Mouse (Mus musculus) gastrocnemius, adult 2 months (tissue): ENCODE measurements around the gene Ssr1. TPM values are rescaled to one million over a fixed set of nuclear protein-coding genes. Genes with fewer than 3 reads are reported as not detected.

Experiments
- DNase-seq: peaks from one replicate; pipeline ENCODE4 v3.0.0; 2022
- H3K27ac ChIP-seq: fragments of 200-600 bp; 2 replicates; pipeline ENCODE4 v1.8.1; 2022; ENCODE audit warnings: mild to moderate bottlenecking
- H3K4me3 ChIP-seq: fragments of 200-600 bp; 2 replicates; pipeline ENCODE4 v1.8.1; 2022; ENCODE audit warnings: mild to moderate bottlenecking, moderate library complexity
- CTCF ChIP-seq: fragments of 200-600 bp; IDR thresholded peaks from 2 replicates; pipeline ENCODE4 v1.8.1; 2022; ENCODE audit warnings: antibody characterized with exemption, mild to moderate bottlenecking, moderate library complexity
- intact Hi-C: fragments of 180-260 bp; cut with DNase I; formaldehyde crosslinking; loops from one replicate; pipeline ENCODE4 v1.15.1; 2025
- total RNA-seq, 2 experiments: library from RNA; stranded (reverse); gene quantifications; 2 replicates each; pipeline ENCODE4 v1.2.3; 2021

Gene Ssr1
- total RNA-seq, 2 experiments from 2014 or later = 66.3 to 72.4 TPM

DNA sequence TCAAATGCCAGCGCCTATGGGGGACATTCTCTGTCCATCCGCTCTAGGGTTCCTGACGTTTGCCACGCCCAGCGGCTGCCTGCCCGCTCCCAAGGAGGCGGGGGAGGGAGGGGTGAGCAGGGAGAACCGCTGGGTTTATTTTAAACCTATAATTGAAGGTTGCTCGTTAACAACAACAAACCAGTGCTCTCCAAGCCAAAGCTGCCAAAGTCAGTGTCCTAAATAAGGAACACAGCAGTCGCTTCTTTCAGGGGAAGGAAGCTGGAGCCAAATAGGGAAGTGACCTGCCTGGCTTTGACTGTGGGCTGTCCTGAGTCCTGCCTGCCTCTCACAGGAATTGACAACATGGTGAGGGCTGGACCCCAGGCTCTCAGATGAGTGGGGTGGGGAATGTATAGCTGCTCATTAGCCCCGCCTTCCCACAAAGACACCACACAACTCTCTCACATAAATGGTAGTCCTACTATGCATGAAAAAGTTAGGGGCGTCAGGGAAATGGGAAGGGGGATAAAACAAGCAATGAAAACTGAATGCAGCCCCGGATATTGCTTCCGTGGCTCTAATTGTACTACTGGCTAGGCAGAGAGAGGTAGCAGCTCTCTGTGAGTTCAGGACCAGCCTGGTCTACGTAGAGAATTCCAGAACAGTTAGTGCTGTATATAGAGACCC is 34.6 kb downstream of the Ssr1 start:
- DNase-seq = peak; percentile 69
- H3K27ac ChIP-seq = peak overlapping the region; percentile 66
- intact Hi-C loops = no loop called here
- no peak overlapping the region for H3K4me3 ChIP-seq
- TF ChIP-seq CTCF = no peak

DNA sequence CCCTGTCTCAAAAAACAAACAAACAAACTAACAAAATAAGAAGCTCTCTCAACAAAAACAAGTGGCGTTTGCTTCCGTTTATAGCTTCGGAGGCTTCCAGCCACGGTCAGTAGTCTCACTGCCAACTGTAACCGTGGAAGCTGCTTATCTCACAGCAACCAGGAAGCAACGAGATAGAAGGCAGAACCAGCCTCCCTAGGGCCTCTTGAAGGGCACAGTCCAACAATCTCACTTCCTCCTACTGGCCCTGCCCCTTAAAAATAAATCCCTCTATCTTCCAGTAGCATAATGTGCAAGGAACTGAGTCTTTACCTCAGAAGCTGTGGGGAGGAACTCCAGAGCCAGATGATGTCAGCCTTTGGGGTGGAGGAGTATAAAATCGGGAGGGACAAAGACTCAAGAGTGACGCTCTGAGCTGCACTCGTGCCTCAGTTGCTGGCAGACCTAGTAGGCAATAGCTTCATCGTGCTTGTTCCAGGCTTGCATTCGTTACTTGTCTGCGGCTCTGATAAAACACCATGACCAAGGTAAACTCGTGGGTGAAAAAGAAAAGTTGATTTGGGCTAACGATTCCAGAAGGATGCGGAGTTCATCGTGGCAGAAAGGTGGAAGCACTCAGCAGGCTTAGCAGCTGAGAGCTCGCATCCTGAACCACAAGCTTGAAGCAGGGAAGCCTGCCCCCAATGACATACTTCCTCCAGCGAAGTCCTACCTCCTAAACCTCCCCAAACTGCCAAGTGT is 35.3 kb downstream of the Ssr1 start:
- no peak overlapping the region for H3K4me3 ChIP-seq
- intact Hi-C loops = no loop called here
- peak overlapping the region; percentile 66 for H3K27ac ChIP-seq
- no peak for DNase-seq
- TF ChIP-seq CTCF = no peak

DNA sequence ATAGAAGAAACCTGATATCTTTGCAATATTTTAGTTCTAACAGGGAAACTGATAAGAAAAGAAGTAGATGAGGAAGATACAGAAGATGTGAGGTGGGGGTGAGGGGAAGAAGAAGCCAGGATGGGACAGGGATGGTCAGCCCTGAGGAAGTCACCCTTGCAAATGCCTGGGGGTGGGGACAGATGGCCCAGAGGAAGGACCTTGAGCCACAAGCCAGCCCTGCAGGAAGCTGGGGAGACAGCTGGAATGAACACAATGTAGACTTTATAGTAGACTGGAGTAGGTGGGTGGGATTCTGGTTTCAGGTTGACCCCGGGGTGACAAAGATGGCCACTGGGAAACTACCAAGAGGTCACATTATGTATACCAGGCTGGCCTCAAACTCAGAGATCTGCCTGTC is 39.7 kb downstream of the Ssr1 start:
- Histone ChIP-seq H3K4me3 (no peak overlapping the region), H3K27ac (no peak overlapping the region)
- intact Hi-C loops = no loop called here
- no peak for DNase-seq
- no peak for TF ChIP-seq CTCF

DNA sequence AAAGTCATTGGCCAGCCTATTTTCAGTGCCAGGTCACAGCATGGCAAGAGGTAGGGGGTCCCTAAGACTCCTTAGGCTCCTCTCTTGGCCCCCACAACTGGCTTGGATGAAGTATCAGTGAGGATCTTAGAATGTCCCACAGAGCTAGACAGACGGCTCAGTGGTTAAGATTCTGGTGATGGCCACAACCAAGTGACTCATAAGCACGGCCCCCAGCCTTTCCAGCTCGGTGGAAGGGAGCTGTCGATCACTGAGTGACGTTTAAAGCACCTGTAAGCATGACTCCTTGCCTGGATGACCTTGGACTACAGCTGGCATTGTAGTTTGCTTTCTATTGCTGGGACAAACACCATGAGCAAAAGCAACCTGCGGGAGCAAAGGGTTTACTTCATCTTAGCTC is 41.0 kb downstream of the Ssr1 start:
- TF ChIP-seq CTCF = no peak
- Histone ChIP-seq H3K27ac (no peak overlapping the region), H3K4me3 (no peak overlapping the region)
- intact Hi-C loops = no loop called here
- DNase-seq = no peak

DNA sequence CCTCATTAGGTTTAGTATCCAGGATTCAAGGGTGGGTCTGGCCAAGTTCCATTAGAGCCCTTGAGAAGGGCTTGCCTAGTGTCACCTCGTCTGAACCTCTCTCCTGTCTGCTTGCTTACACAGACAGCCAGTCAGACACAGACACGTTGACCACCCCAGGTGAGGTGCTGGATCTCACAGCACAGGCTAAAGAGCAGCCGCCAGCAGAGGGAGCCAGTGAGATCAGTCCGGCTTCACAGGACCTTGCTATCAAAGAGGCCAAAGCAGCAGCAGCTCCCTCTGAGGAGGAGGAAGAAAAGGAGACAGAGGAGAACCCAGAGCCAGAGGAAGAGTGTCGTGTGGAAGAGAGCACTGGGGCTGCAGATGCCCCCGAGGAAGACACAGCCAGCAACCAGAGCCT is 47.3 kb downstream of the Ssr1 start:
- TF ChIP-seq CTCF = peak; percentile 93

DNA sequence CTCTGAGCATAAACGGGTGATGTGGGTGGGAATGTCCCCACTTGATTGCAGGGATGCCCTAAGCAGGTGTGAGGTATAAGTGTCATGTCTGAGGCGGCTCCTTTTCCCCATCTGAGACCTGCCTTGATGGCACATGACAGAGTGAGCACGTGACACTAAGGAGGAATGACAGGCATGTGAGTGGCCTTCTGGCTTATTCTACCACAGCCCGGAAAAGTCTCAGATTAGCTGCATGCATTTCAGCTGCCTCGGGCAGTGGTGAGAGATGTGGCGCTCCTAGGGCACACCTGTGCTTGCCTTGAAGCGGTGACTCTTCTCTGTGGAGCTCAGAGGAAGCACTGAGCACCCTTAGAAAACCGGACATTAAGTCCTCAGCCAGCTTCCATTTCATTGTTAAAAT is 48.6 kb downstream of the Ssr1 start:
- TF ChIP-seq CTCF = no peak
- Histone ChIP-seq H3K27ac (no peak overlapping the region), H3K4me3 (no peak overlapping the region)
- no peak for DNase-seq
- intact Hi-C loops = no loop called here

More for the DNA sequence above, 47.3 kb downstream of the Ssr1 start:
- Histone ChIP-seq H3K27ac (0 out of 2 replicates have a peak overlapping the region, but pooled peaks have one; percentile 20), H3K4me3 (no peak overlapping the region)
- DNase-seq = peak; percentile 88
- intact Hi-C loops = no loop called here

DNA sequence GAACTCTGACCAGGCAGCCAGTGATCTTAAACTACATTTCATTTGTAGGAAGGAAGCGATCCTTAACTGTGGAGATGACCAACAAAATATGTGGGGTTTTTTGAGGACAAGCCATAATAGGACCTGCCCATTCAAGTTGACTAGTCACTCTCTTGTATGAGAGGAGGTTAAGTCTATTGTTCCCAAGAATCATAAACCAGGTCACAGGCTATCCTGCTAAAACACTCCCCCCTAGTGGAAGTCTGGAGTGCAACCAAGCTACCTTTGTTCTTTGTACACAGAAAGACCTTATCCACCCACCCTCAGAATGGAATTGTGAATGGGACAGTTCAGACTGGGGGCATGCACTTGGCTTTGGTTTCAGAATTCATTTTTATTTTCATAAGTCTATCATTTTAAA is 49.7 kb downstream of the Ssr1 start:
- TF ChIP-seq CTCF = peak; percentile 70
- no peak for DNase-seq
- H3K4me3 ChIP-seq = no peak overlapping the region
- intact Hi-C loops = loop anchor here (5.0 kb wide), 4 partner anchors 117 to 492 kb away; no protein-coding TSS in a partner anchor
- peak overlapping the region; percentile 10; the same call in 1 of the 2 replicates for H3K27ac ChIP-seq

DNA sequence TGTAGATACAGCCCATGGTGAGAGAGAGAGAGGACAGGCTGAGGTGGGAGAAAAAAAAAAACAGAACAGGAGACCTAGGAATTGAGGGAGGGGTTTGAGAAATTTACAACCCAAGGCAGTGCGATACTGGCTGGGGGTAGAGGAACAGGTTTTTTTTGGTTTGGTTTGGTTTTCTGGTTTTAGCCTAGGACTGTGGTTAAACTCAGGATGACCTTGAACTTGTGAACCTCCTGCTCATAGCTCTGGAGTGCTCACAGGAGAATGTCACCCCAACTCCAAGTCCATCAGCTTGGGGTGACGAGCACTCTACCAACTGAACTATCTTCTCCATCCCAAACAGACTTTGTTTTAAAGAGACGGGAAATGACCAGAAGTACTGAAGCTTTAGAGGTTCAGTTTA is 50.6 kb downstream of the Ssr1 start:
- no peak for TF ChIP-seq CTCF
- Histone ChIP-seq H3K4me3 (no peak overlapping the region), H3K27ac (no peak overlapping the region)
- DNase-seq = no peak
- intact Hi-C loops = loop anchor here (5.0 kb wide), 4 partner anchors 116 to 491 kb away; no protein-coding TSS in a partner anchor

DNA sequence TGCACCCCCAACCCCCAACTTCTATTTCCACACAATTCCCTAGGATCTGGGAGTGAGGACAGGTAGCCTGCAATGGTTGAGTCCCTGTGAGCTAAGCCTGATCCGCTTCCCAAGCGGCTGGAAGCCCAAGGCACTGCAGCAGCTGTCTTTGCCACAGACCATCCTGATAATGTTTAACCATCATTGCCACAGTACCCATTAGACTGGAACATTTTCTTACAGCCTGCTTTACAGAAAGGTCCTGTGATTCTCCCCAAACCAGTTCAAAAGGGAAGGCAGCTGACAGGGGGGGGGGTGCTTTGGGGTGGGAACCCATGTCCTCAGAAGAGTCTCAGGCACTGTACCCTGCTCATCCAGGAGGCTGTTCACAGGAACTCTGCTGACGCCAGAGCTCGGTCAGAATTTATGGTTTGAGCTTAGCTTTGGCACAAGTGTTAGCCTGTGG is 51.1 kb downstream of the Ssr1 start:
- TF ChIP-seq CTCF = no peak
- Histone ChIP-seq H3K4me3 (no peak overlapping the region), H3K27ac (peak overlapping the region; percentile 6; the same call in 1 of the 2 replicates)
- intact Hi-C loops = loop anchor here (5.0 kb wide), 4 partner anchors 116 to 491 kb away; no protein-coding TSS in a partner anchor
- DNase-seq = no peak

DNA sequence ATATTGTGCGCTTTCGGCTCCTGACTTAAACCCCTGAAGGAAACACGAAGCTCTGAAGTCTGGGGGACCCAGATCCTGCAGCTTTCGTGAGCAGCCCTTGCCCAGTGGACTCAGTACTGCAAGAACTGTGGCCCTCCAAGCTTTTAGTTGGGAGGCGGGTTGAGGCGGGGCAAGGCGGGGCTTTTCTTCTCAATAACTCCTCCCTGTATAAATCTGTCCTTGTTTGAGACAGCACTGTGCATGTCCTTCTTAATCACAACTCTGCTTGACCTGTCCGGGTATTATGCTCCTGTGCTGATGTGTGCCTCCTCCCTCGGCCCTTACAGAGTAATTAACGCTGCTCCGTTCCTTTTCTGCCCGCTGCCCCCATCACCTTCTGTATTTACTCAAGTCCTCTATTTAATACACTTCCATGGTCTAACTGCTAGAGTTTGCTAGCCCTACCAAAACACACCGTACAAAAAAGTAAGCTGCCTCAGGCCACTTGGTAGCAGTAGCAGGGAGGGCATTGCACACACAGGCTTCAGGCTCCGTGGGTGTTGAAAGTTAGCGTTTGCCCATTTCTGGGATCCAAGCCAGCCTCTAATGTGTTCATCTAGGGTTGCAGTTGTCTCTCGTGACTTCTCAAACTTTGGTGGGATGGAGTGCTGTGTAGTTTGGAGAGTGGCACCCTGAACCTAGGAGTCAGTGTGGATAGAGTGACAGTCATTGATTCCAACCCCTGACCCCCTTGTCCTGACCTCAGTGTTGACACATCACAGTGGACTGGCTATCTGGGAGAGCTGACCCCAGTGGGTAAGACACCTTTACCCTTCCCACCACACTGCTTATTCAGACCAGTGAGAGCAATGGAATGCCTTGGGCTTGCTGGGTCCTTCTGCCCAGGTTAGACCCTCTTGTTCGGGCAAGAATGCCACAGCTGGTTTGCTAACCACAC is 51.8 kb downstream of the Ssr1 start:
- Histone ChIP-seq H3K27ac (peak overlapping the region; percentile 49), H3K4me3 (no peak overlapping the region)
- intact Hi-C loops = loop anchor here (5.0 kb wide), 4 partner anchors 115 to 490 kb away; no protein-coding TSS in a partner anchor
- TF ChIP-seq CTCF = no peak
- DNase-seq = no peak

DNA sequence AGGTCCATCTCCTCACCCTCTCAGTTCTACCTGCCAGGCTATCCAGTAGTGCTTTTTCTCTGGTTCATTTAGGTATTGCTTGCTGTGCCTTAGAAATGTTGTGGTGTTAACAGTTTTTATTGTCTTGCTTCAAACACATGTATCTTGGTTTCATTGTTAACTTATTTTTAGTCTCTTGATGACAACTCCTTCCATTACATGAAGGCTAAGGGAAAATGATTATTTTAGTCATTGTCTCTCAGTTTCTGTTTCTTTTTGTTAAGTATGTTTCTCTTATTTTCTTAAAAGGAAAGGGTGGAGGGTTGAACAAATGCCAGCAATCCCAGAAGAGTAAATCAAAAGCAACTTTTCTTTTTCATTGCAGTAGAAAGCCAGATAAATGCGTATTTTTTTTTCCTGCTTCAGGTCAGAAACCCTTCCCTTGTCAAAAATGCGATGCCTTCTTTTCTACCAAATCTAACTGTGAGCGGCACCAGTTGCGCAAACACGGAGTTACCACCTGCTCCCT is 52.8 kb downstream of the Ssr1 start:
- peak overlapping the region; percentile 49 for H3K27ac ChIP-seq
- TF ChIP-seq CTCF = no peak
- intact Hi-C loops = loop anchor here (5.0 kb wide), 4 partner anchors 114 to 489 kb away; no protein-coding TSS in a partner anchor
- H3K4me3 ChIP-seq = no peak overlapping the region
- DNase-seq = no peak

DNA sequence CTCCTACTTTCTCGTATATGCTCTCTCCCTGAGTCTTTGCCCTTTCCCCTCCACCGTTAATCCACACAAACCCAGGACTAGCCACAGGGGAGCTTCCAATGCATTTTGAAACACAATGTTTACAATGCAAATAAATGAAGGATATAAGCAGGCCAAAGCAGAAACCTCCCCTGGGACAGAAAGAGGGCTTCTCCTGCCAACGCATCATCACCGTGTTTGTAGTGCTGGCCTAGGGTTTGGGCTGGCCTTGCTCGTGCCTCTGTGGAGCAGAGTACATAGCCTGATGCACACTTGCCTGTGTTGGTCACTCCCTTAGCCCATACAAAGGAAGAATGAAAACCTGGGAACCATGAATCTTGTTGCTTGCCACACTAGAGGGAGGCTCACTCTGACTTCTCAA is 53.4 kb downstream of the Ssr1 start:
- intact Hi-C loops = loop anchor here (5.0 kb wide), 4 partner anchors 113 to 488 kb away; no protein-coding TSS in a partner anchor
- H3K27ac ChIP-seq = peak overlapping the region; percentile 53
- no peak overlapping the region for H3K4me3 ChIP-seq
- no peak for TF ChIP-seq CTCF
- DNase-seq = no peak
